Mouse (Mus musculus) kidney, adult 11 months (tissue): ENCODE data around the gene Zc3hav1l.

ENCODE experiments used
- DNase-seq: peaks from one replicate; pipeline ENCODE4 v3.0.0; 2022

Gene Zc3hav1l

DNA sequence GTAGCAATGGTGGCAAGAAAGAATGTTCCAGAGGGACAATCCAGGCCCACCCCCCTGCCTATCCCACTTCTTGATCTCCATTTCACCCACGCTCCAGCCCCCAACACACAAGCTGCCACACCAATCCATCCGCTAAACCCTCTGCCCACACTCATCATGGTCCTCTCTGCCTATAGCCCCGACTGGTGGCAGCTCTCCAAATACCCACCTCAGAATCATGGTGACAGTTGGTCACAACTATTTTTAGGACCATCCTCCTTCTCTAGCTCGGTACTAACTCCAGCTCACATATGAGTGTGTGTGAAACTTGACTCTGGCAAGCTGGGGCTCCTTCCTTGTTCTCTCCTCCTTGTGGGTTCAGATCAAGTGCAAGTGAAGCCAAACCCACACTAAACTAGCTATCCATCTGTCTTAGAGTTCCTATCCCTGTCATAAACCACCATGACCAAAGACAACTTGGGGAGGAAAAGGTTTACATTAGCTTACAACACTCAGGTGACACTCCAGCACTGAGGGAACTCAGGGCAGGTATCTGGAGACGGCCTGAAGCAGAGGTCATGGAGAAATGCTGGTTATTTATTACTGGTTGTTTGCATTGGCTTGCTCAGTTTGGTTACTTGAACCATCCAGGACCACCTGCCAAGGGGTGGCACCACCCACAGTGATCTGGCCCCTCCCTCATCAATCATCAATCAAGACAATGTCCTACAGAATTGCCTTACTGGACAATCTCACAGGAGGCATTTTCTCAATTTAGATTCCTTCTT is 35.5 kb downstream of the Zc3hav1l start:
- DNase-seq = no peak

DNA sequence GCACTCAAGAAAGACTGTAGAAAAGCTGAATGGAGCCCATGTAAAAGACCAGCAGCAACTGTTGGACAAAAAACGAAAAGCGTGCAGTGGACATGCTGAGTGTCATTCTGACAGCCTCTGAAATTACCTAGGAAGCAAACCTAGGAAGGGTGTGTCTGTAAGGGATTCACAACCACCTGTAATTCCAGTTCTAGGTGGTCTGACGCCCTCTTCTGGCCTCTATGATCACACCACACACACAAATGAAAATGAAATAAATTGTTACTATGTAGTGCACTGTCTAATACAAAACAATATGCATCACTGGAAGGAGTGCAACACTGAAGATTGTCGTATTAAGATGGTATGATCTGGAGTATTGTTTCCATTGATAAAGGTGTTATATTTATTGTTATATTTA is 37.2 kb downstream of the Zc3hav1l start:
- DNase-seq = no peak

DNA sequence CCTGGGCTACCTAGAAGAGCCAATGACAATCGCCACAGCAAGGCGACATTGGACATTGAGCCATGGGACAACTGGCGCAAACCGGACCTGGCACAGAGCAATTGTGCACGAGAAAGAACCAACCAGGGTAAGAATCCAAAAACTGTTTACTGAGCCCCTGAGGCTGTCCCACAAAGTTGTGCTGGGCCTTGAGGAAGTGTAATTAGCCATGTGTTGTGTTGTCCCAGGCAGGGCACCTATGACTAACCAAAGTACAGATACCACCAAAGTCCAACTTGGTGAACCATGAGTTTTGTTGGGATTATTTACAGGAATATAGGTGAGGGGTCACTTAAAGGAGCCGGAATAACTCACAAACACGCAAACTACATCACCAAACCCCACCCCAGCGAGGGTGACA is 41.6 kb downstream of the Zc3hav1l start:
- DNase-seq = peak; percentile 82

DNA sequence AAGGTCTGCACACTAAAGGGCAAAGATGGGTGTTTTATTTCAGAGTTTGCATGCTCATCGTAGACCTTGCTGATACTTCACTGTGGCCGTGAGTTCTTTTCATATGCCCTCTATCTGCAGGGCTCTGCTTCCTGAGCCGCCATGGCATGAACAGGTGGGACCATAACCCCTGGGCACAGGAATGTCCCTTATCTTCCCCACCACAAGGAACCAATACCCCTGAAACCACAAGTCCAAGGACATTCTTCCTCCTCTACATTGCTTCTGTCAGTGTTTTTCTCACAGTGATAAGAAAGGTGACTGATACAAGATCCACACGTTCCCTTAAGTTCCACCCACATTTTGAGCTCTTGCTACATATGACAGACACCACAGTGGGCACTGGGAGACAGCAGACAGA is 42.3 kb downstream of the Zc3hav1l start:
- no peak for DNase-seq

DNA sequence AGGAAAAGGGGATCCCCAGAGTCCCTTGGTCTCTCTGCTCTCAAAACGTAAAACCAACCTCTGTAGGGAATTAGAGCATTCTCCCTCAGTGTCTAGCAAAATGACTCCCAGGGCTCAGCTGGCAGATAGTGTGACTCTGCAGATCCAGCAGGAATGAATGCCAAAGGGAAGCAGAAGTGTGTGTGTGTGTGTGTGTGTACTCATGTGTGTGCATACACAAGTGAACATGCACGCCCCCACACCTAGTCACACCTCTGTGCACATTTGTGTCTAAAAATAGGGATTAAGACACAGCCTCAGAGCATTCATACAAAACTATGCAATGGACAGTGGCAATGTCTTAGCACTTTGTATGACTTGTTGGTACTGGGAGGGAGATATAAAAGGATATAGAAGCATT is 43.3 kb downstream of the Zc3hav1l start:
- no peak for DNase-seq

DNA sequence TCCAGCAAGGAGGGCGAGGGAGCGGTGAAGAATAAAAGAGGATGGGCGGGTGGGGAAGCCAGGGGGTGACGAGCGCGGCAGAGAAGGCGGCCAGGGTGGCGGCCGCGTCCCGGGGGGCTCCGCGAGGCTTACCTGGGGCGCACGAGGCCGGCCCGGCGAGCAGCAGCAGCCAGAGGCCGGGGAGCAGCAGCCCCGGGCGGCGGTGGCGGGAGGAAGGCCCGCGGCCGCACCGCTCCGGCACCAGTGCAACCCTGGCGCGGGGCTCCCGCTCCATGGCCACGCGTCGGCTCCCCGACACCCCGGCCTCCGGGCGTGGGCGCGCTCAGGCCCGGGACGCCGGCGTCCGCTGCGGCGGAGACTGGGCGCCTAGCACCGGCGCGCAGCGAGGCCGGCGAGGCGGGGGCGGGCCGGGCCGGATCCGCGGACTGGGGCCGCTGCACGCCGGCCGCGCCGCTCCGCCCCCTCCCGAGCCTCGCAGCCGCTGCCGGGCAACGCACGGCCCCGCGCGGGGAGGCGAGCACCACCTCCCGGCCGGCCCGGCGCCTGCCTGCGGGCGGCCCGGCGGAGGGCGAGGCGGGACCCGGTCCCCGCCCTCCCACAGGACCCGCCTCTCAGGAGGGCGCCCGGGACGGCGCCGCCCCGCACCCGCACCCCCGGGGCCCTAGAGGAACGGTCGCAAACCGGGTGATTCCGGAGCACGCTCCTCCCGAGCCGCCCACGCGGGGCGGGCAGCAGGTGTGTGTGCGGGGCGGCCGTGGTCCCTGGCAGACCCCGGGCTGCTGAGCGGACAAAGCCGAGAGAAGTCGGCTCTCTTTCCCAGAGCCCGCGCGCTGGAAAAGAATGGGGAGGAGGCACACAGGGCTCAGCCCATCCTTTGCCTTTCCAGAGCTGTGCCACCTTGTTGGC is 45.1 kb downstream of the Zc3hav1l start, which contains the start of gene D630045J12Rik:
D630045J12Rik (minus strand) TSS at position 274 of the 906 bp plus-strand sequence.
- DNase-seq = peak; percentile 79

DNA sequence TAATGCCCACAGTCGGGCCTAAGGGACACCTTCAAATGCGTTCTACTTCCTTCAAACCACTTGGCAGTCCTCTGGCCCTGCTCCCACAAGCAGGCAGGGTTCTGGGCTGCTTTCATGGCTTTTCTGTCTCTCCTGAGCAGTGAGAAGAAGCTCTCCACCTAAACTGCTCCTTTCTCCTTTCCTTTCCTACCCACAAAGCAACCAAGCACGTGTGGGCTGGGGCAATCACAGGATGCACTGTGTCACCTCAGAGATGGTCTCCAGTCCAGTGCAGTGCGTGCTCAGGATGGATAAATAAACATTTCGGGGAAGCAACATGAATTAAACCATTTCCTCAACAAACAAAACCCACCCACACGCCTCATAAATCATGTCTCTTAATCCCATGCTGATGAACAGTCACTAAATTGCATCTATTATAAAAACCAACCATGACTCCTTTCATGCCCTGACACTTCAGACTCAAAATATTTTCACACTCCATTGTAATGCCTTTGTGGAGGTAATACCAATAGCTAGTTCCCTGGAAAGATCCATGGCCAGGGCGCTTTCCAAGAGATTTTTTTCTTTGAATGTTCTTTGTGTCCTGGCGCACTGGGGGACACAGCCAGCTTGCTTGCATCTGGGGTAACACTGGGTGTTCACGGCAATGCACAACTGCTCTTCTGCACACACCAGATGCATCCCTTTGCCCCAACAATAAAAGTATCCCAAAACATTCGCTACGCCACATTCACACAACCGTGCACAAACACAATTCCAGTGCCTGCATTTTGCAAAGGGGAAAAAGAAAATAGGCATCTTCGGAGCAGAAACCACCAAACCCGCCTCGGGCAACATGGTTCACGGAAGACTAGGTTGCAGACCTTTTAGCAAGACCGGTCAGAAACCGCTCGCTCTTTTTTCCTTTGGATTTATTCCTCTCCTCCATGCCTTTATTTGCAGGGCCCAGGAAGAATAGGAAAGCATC is 46.0 kb downstream of the Zc3hav1l start:
- DNase-seq = no peak

DNA sequence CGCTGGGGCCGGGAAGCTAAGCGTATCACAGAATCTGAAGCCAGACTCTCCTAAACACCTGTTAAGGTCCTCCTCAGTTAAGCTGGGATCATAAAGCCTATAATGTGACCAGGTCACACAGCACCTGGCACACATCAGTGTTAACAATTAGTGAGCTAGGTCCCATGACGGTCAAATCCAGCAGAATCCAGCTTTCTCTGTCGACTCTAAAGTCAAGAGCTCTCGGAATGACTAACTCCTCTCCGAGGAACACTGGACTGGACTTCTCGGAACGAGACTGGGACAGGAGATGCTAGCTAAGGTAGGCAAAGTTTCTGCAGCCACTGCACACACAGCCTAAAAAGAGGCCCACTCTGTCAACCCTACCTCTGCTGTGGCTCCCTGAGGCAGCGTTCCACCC is 46.9 kb downstream of the Zc3hav1l start:
- DNase-seq = peak; percentile 45

DNA sequence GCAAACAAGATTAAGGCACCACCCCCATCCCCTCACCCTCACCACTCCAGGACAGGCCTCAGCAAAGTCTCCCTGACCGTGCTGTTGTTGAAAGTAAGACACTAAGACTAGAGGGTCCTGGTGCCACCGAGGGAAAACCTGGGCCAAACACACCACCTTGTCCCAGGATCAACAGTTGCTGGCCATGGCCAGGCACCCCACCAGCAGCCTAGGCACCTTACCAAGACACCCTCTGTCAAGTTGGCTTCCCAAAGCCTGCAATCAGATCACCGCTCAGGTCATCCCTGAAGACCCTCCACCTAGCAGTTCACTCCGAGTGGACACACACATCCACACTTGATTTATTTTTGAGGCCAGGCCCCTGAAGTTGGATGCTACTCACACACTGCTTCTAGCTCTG is 47.6 kb downstream of the Zc3hav1l start:
- DNase-seq = no peak

DNA sequence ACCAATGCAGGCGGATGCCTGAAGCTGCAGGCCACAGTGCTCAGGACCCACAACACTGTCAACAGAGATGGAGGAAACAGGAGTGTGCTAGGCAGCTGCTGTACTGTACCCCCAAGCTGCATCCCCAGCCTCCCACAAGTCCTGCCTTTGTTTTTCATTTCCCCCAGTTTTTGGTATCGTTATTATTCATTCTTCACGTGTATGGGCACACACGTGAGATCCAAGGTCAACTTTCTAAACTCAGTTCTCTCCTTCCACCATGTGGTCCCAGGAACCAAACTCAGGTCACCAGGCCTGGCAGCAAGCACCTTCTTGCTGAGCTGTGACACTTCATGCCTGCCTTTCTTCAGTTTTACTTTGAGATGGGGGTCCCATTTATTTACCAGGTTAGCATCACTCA is 51.7 kb downstream of the Zc3hav1l start:
- no peak for DNase-seq

DNA sequence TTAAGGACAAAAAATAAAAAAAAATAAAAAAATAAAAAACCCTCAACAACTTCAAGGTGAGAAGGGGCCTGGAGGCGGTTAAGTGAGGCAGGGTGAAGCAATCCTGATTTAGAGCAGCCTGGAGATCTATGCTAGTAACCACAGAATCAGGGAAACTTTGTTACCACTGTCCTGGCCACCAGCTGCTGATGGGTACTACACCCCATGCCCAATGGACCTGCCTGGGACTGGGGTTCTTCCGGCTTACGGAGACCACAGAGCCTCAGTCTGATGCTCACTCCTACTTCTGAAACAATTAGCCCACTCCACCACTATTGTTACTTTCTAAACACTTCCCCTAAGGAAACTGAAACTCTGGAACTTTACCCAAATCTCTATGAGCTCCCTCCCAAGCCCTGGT is 54.3 kb downstream of the Zc3hav1l start:
- no peak for DNase-seq

DNA sequence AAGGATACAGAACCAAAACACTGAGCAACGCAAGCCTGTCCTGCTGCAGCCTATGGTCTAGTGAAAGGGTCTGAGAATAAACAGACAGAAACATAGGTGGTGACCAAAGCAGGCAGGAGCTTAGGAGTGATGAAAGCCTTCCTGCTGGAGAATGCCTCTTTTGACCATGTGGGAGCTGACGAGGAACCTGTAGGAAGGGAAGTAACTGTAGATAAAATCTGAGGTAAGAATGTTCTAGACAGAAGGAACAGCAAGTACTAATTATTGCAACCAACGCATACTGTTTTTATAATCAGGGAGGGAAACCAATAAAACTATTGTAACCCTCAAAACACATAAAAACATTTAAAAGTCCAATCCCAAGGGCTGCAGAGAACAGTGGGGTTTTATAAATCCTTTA is 54.9 kb downstream of the Zc3hav1l start:
- DNase-seq = no peak

DNA sequence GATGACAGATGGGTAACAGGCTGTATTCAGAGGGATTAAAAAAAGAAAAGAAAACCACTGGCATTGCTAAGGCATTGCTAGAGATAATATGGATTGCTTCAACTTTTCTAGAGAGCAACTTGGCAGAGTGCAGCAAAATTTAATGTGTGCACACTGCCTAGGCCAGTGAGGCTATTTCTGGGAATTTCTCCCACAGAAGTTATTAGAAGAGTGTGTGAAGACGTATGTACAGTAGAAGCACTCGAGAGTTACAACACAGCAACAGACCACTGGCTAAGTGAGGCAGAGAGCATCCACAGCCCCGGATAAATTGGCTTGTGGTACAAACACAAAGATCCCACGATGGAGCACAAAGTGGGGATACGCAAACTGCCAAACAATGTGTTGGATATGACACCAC is 56.2 kb downstream of the Zc3hav1l start:
- no peak for DNase-seq

DNA sequence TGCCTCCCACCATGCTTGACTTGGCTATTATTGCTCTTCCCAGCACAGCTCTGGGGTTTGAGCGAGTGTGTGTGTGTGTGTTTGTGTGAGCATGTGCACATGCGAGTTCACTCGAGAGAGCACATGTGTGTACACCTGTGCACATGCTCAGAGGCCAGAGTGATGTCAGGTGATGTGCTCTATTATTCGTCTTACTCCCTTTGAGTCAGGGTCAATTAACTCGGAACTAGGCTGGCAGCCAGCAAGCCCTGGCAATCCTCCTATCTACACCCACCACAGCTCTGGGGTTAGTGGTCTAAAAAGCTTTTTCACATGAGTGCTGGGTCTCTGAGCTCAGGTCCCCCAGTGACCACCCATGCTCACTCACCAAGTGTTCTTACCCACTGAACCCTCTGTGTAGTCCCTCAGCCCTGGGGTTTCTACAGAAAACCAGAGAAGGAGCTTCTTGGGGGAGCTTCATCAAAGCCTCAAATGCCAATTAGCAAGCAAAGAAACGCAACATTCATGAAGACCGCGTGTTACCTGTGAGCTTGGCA is 56.7 kb downstream of the Zc3hav1l start:
- DNase-seq = peak; percentile 56

DNA sequence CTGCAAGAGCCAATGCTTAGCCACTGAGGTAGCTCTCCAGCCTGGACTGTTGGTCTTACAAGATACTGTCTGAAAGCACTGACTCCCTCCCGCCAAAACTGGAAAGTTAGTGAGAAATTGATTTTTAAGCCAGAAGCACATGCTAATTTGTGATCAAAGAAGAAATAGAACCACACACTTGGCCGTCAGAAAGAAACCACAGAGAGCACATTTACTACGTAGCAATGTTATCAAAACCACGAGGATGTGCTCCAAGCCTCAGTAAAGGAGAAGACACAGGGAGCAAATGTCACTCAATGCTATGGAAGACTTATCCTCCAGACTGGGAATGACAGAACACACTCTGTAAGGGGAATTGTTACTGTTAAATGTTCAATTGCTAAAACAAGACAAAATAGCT is 57.6 kb downstream of the Zc3hav1l start:
- DNase-seq = no peak

DNA sequence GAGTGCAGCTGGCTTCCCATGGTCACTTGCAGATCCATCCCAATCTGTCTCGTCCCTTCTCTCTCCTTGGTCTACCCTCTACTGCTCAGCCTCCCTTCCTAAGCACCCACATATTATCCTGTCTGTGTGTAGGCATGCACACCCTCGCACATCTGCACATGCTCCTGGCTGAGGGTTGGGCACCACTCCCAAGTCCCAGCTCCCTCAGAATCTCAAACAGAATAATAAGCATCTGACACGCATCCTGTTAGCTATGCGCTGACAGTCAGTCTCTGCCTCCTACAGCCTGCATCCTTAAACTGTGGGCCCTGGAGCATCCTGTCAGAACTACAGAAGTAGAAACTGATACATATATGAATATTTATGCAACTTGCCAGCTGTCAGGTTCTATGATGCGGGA is 58.4 kb downstream of the Zc3hav1l start:
- no peak for DNase-seq

DNA sequence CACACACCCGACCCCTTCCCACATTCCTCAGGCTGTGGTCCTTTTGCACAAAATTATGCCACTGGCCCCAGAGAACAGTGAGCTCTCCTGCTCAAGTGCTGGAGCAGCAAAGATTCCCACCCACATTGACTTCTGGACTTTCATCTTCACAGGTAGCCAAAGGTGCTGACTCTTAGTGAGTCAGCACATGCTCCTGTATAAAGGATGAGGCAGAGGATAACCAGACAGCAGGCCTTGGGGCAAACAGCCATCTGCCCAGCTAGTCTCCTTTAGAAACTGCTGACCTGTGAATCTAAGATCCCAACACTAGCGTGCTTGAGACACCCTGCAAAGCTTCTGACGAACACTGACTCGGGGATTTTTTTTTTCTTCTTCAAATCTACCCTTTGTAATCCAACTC is 60.7 kb downstream of the Zc3hav1l start:
- DNase-seq = peak; percentile 91
